Mouse (Mus musculus): ENCODE data around the gene Mrps22. TPM values are rescaled to one million over a fixed set of nuclear protein-coding genes. Genes with fewer than 3 reads are reported as not detected.

Mrps22 gene
- polyA plus RNA-seq (2012; rRNA removed; ENCODE audit: low replicate concordance) = 14.4 and 19.9 TPM in 2 replicates

DNA sequence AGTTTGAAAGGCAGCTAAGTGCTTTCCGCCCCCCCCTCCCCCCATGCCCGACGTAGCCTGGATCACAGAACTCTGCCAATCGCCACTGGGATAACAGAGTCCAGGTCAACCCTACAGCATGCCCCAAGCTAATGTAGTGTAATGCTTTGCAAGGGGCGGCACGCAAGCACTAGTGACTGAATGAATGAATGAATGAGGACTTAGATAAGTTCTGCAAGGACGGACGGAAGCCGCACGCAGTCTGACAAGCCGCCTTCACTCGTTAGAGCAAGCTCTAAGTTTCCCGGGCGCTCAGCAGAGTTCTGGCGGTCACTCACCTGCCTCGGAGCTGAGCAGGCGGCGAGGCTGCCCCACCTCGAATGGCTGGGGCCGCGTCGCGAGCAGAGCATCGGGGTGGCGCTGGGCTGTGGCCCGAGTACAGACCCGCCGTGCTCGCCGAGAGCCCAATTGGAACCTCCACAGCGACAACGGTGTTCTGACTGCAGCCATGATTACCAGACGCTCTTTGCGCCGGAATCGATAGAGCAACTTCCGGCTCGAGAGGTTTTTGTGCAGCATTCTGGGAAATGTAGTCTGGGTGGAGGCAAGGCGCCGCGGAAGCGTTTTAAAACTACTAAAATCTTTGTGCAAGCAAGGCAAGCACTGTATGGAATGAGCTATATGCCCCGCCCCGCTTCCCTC is at the start of gene Mrps22:
Gene Mrps22, minus strand, starts transcription at position 505 of the 681 bp plus-strand sequence.

DNA sequence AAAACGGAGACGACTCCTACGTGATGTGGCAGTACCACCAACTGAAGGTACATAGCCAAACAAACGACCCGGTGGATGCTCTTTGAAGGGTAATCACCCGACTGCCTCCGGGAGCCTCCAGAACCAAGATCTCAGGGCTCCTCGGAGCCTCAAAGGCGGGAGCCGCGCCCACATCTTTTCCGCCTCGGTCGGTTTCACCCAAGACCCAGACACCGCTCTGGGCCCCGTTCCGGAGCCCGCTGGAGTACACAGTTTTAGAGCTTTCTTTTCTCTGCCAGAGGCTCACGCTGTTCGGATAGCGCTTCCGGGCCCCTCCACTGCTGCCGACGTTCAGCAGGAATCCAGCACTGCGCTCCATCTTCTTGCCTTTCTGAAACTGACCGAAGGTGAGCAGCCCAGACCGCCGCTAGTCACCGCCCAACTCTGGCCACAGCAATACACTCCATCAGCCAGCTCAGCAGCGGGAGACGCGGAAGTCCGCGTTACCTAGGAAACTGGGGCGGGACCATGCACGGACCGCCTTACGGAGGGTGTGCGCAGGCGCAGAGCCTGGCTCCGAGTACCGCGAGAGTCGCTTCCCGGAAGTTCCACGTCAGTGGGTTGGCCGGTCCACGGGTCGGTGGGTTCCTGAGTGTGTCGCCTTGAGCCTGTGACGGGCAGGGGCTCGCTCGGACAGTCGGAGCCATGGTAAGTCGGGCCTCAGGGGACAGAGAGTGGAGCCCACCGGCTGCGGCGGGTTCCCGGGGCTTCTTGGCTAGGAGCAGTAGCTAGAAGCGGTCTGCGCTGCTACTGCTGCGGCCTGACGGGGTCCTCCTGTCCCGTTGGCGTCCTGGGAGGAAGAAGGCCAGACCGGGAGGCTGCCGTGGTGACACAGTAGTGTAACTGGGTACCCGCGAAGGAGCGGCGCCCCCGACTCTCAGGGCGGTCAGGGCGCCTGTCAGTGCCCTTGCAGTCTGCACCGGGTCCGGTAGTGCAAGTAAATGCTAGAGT is 38.0 kb downstream of the Mrps22 start, which contains the start of gene Copb2:
Gene Copb2, plus strand, starts transcription at position 585 of the 990 bp plus-strand sequence.

Other genes with a start within 250 kb of the Mrps22 start
- gene Rbp1, start 178.7 kb downstream of the Mrps22 start, polyA plus RNA-seq (2012; rRNA removed; ENCODE audit: low replicate concordance) = 6.7 and 7.6 TPM in 2 replicates
- 0.23 TPM in 1 of 2 replicates, not detected in the other for gene Rbp2, start 115.5 kb downstream of the Mrps22 start, polyA plus RNA-seq (2012; rRNA removed; ENCODE audit: low replicate concordance)
- gene Copb2, start 37.9 kb downstream of the Mrps22 start, polyA plus RNA-seq (2012; rRNA removed; ENCODE audit: low replicate concordance) = 17.7 and 38.7 TPM in 2 replicates
- gene Prr23a1, start 240.8 kb upstream of the Mrps22 start, polyA plus RNA-seq (2012; rRNA removed; ENCODE audit: low replicate concordance) = not detected in 2 replicates

Data from mammary gland, adult 2 months (tissue).